Mouse (Mus musculus): Measurements from ENCODE around the gene Arhgef3.

DNA sequence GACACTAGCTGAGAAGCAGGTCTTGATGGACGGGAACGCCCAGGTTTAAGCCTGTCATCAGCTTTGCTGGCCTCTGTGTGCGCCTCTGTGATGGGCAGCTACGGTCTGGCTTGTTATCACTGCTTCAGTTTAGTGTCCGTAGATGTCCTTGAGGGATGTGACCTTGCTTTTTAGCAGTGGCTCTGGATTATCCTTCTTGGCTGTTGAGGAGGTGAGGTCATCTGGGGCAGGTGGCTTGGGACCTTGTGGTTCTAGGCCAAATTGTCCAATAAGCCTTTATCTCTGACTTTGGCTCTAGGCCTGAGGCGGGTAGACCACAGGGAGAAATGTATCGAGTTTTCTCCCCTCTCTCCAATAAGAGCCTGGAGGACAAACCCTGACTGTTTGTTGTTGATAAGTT lies 33.0 kb downstream of the Arhgef3 start:
- TF ChIP-seq CTCF (IDR thresholded peaks at IDR 0.05; ENCODE audit: low read depth): no peak
- no peak for TF ChIP-seq EP300 (IDR thresholded peaks at IDR 0.05; ENCODE audit: low read depth)
